Mouse (Mus musculus) forebrain, embryonic 16.5 days (tissue): ENCODE data around the gene Trdmt1. TPM values are rescaled to one million over a fixed set of nuclear protein-coding genes. Genes with fewer than 3 reads are reported as not detected.
A peak's percentile ranks its signal among the peaks of the same experiment; 100 is the strongest.

Source experiments
- ATAC-seq: fragments of 200-750 bp; cut with Nextera tagmentation; 2 replicates; pipeline ENCODE4 v1.8.0; 2017; ENCODE audit warnings: mild to moderate bottlenecking, moderate library complexity
- H3K27ac ChIP-seq: fragments of 300-500 bp; sonication (generic); 2 replicates; pipeline ENCODE4 v1.5.1; 2014; ENCODE audit warnings: low read length, control low read depth
- H3K27me3 ChIP-seq: fragments of 300-500 bp; sonication (generic); replicated peaks from 2 replicates; pipeline ENCODE4 v1.6.1; 2014; ENCODE audit warnings: low read length; ENCODE audit not compliant: control insufficient read depth, insufficient read depth
- H3K36me3 ChIP-seq: fragments of 300-500 bp; sonication (generic); 2 replicates; pipeline ENCODE4 v1.6.1; 2014; ENCODE audit not compliant: control insufficient read depth, insufficient read depth
- H3K4me1 ChIP-seq: fragments of 300-500 bp; sonication (generic); replicated peaks from 2 replicates; pipeline ENCODE4 v1.6.1; 2014; ENCODE audit warnings: low read length; ENCODE audit not compliant: control insufficient read depth, insufficient read depth
- H3K4me2 ChIP-seq: fragments of 300-500 bp; sonication (generic); 2 replicates; pipeline ENCODE4 v1.6.1; 2014; ENCODE audit warnings: mild to moderate bottlenecking, low read length, control low read depth
- H3K4me3 ChIP-seq: fragments of 300-500 bp; sonication (generic); replicated peaks from 2 replicates; pipeline ENCODE4 v1.5.1; 2014; ENCODE audit warnings: mild to moderate bottlenecking, low read length, control low read depth
- H3K9ac ChIP-seq: fragments of 300-500 bp; sonication (generic); replicated peaks from 2 replicates; pipeline ENCODE4 v1.6.1; 2014; ENCODE audit warnings: low read depth, low read length, control low read depth
- H3K9me3 ChIP-seq: fragments of 300-500 bp; sonication (generic); 2 replicates; pipeline ENCODE4 v1.6.1; 2016; ENCODE audit warnings: low read length; ENCODE audit not compliant: control insufficient read depth
- WGBS: fragments of 180-500 bp; shearing (Covaris S2); extraction: QIAGEN DNeasy Blood & Tissue Kit; methylation state at CpG from one replicate; pipeline ENCODE4 v1.1.7; 2014; 5-methylcytosine and 5-hydroxymethylcytosine counted together
- polyA plus RNA-seq: library from polyadenylated mRNA; unstranded; fragments of >200 nt; fragmentation: Nextera tagmentation; extraction: Ambion mirVana; gene quantifications from 2 replicates; pipeline ENCODE4 v1.2.1, GENCODE M21; 2015

Gene Trdmt1
- polyA plus RNA-seq, 1 experiment from 2014 or later = 8.3 TPM

- Histone ChIP-seq H3K4me1 (no peaks in the 10 kb centered on the region), H3K4me2 (no peak overlapping the region), H3K9ac (no peak overlapping the region), H3K9me3 (no peaks in the 10 kb centered on the region), H3K27ac (no peak overlapping the region), H3K36me3 (no peaks in the 10 kb centered on the region), H3K4me3 (no peak overlapping the region), H3K27me3 (no peaks in the 10 kb centered on the region)
- WGBS = 86% methylated on average over 5 of the region's 5 CpGs
- ATAC-seq = no peak
Observed at GRCm38 (mm10) chr2:13559729-13560128, 15.3 kb upstream of the Trdmt1 start.

- Histone ChIP-seq H3K27ac (no peak overlapping the region), H3K36me3 (no peaks in the 10 kb centered on the region), H3K9me3 (no peaks in the 10 kb centered on the region), H3K4me1 (no peaks in the 10 kb centered on the region), H3K9ac (no peak overlapping the region), H3K27me3 (no peaks in the 10 kb centered on the region), H3K4me2 (no peak overlapping the region), H3K4me3 (no peak overlapping the region)
- 90% methylated on average over 5 of the region's 5 CpGs for WGBS
- ATAC-seq = no peak
Observed at GRCm38 (mm10) chr2:13559303-13559702, 14.8 kb upstream of the Trdmt1 start.

- WGBS = 53% methylated on average over 5 of the region's 5 CpGs
- Histone ChIP-seq H3K9me3 (no peaks in the 10 kb centered on the region), H3K4me2 (no peak overlapping the region), H3K36me3 (no peaks in the 10 kb centered on the region), H3K4me3 (no peak overlapping the region), H3K4me1 (no peaks in the 10 kb centered on the region), H3K27me3 (no peaks in the 10 kb centered on the region), H3K9ac (no peak overlapping the region), H3K27ac (no peak overlapping the region)
- no peak for ATAC-seq
Observed at GRCm38 (mm10) chr2:13558607-13559262, 14.3 kb upstream of the Trdmt1 start.

GRCm38 (mm10) chr2:13557145-13558030, 12.9 kb upstream of the Trdmt1 start:
- Histone ChIP-seq H3K9me3 (no peaks in the 10 kb centered on the region), H3K4me3 (no peak overlapping the region), H3K27me3 (no peaks in the 10 kb centered on the region), H3K4me2 (no peak overlapping the region), H3K9ac (no peak overlapping the region), H3K36me3 (no peaks in the 10 kb centered on the region), H3K4me1 (no peaks in the 10 kb centered on the region), H3K27ac (no peak overlapping the region)
- 82% methylated on average over 9 of the region's 9 CpGs for WGBS
- no peak for ATAC-seq

GRCm38 (mm10) chr2:13556239-13556638, 11.8 kb upstream of the Trdmt1 start:
- Histone ChIP-seq H3K9ac (no peak overlapping the region), H3K27ac (no peak overlapping the region), H3K9me3 (no peaks in the 10 kb centered on the region), H3K27me3 (no peaks in the 10 kb centered on the region), H3K4me3 (no peak overlapping the region), H3K4me2 (no peak overlapping the region), H3K4me1 (no peaks in the 10 kb centered on the region), H3K36me3 (no peaks in the 10 kb centered on the region)
- ATAC-seq = no peak

- no peaks in the 10 kb centered on the region for H3K9me3 ChIP-seq
- no peak overlapping the region for H3K9ac ChIP-seq
- ATAC-seq = no peak
- H3K4me3 ChIP-seq = no peak overlapping the region
- 49% methylated on average over 2 of the region's 2 CpGs for WGBS
- no peaks in the 10 kb centered on the region for H3K36me3 ChIP-seq
- no peak overlapping the region for H3K4me2 ChIP-seq
- H3K4me1 ChIP-seq = no peaks in the 10 kb centered on the region
- no peaks in the 10 kb centered on the region for H3K27me3 ChIP-seq
- no peak overlapping the region for H3K27ac ChIP-seq
Observed at GRCm38 (mm10) chr2:13553966-13554365, 9.5 kb upstream of the Trdmt1 start.

- H3K4me1 ChIP-seq = peaks cover 11% of the 10 kb centered on the region
- 26% methylated on average over 3 of the region's 3 CpGs for WGBS
- no peaks in the 10 kb centered on the region for H3K36me3 ChIP-seq
- no peak overlapping the region for H3K9ac ChIP-seq
- H3K4me3 ChIP-seq = no peak overlapping the region
- H3K27ac ChIP-seq = no peak overlapping the region
- no peaks in the 10 kb centered on the region for H3K27me3 ChIP-seq
- no peak for ATAC-seq
- H3K4me2 ChIP-seq = no peak overlapping the region
- H3K9me3 ChIP-seq = no peaks in the 10 kb centered on the region
Observed at GRCm38 (mm10) chr2:13548749-13549148, 4.3 kb upstream of the Trdmt1 start.

GRCm38 (mm10) chr2:13543519-13544124, 846 bp downstream of the Trdmt1 start:
- H3K36me3 ChIP-seq = no peaks in the 10 kb centered on the region
- H3K27ac ChIP-seq = no peak overlapping the region; the same call in 1 of the 2 replicates
- peak; percentile 5; the same call in 1 of the 2 replicates for ATAC-seq
- H3K4me3 ChIP-seq = peak overlapping the region; percentile 85
- WGBS = 30% methylated on average over 8 of the region's 8 CpGs
- H3K4me2 ChIP-seq = peak overlapping the region; percentile 74
- peaks cover 12% of the 10 kb centered on the region for H3K4me1 ChIP-seq
- peak overlapping the region; percentile 95 for H3K9ac ChIP-seq
- H3K9me3 ChIP-seq = no peaks in the 10 kb centered on the region
- H3K27me3 ChIP-seq = no peaks in the 10 kb centered on the region

- no peak overlapping the region for H3K9ac ChIP-seq
- no peaks in the 10 kb centered on the region for H3K36me3 ChIP-seq
- WGBS = 93% methylated on average over 1 of the region's 1 CpGs
- H3K9me3 ChIP-seq = no peaks in the 10 kb centered on the region
- peaks cover 8% of the 10 kb centered on the region for H3K4me1 ChIP-seq
- no peak overlapping the region for H3K4me3 ChIP-seq
- ATAC-seq = no peak
- no peak overlapping the region for H3K4me2 ChIP-seq
- no peak overlapping the region for H3K27ac ChIP-seq
- H3K27me3 ChIP-seq = no peaks in the 10 kb centered on the region
Observed at GRCm38 (mm10) chr2:13539860-13540259, 4.6 kb downstream of the Trdmt1 start.
